Mouse (Mus musculus) liver, adult 2 months (tissue): ENCODE results near the gene Sppl2c.

Source experiments
- CTCF ChIP-seq: fragments of 200-500 bp; IDR thresholded peaks from 2 replicates; pipeline ENCODE4 v1.5.1; 2011; ENCODE audit warnings: low read depth, low read length, control low read depth
- POLR2A ChIP-seq: fragments of 200-500 bp; IDR thresholded peaks from 2 replicates; pipeline ENCODE4 v1.6.1; 2011; ENCODE audit warnings: low read length, control low read depth; ENCODE audit not compliant: insufficient read depth; ENCODE audit errors: extremely low read depth

- TF ChIP-seq POLR2A (no peak), CTCF (no peak)
Observed at GRCm38 (mm10) chr11:104158260-104158907, 27.7 kb upstream of the Sppl2c start.
